Mouse (Mus musculus): ENCODE results near the gene Atp2c2. TPM values are rescaled to one million over a fixed set of nuclear protein-coding genes. Genes with fewer than 3 reads are reported as not detected.

Gene Atp2c2
- total RNA-seq, 2 experiments from 2014 or later, result not detected

DNA sequence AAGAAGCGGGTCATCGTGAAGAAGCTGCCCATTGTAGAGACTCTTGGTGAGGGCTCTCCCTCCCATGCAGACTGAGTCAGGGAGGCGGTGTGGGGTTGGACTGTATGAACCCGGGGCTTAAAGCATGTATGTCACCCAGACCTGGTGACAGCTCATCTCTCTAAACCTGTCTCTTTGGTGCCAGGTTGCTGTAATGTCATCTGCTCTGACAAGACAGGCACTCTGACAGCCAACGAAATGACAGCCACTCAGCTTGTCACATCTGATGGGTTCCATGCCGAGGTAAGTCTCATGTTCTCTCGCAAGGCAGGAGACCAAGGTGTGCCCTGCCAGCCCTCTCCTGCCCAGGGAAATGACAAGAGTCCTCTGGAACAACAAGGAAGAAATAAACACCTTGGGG lies 42.6 kb downstream of the Atp2c2 start:
- no peak for DNase-seq

DNA sequence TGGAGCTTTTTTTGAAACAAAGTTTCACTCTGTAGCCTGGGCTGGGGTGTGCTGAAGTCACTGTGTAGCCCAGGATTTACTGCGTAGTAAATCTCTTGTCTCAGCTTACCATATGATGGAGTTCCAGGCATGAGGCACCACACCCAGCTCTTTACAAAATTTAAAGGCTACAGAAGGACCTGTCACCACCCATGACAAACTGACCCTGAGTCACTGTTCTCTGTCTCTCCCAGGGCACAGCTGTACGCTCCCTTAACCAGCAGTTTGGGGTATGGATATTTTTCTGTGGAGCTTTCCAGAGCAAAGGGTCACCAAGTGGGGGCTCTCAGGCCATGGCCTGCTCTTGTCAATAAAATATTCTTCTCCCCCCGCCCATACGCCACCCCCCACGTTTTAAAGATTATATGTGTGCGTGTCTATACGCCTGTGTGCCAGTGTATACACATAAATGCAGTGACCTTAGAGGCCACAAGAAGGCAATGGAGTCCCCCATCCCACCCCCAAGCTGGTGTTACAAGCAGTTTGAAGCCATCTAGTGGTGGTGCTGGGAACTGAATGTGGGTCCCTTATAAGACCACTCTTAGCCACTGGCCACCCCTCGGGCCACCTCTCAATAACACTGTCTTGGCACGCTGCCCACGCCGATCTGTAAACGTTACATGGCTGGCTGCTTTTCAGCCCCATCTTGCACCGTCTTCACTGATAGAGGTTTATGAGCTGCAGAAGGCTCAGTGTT lies 43.6 kb downstream of the Atp2c2 start:
- DNase-seq, result peak; percentile 60

DNA sequence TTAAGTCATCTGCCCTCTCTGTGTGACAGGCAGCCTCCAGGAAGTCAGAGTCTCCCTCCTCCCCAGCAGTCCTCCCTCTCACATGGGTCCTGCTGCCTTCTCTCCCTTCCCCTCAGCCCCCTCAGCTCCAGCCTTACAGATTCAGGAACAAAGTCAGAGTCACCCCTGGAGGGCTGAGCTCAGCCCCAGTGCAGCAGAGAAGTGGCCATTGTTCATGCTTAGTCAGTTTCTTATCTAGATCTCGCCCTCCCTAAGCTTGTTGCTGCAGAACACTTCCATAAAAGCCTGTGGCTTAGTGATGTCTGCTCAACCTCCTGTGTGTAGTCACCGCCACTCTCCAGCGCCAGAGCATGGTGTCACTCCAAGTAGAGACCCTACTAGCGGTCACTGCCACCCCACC lies 44.8 kb downstream of the Atp2c2 start:
- DNase-seq, result no peak

DNA sequence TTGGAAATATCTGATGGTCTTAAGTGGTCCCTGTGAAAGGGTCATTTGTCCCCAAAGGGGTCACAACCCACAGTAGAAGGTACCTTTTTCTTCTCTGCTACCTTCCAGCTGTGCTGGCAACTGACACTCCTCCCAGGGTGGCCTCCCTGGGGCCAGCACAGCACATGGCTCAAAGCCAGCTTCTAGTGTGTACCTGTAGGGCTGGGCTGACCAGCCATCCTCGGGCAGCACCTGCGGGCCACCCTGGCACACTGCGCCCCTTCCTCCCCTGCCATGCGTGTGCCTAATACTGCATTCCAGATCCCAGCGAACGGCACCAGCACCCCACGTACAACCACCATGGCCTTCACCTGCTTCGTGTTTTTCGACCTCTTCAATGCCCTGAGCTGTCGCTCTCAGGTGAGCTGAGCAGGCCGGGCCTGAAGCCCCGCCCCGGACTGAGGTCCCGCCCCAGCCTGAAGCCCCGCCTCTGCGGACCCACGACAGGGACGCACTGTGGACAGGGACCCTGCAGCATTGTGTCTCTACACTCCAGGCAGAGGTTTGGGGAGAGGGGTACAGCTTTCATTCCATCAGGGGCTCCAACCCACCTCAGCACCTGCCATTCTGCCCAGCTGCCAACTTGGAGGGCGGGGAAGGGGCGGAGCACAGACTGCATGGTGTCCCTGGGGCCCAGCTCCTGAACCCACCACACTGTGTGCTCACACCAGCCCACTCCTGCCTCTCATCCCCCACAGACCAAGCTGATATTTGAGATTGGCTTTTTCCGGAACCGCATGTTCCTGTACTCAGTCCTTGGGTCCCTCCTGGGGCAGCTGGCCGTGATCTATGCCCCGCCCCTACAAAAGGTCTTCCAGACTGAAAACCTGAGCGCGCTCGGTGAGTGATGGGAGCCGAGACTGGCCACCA lies 55.7 kb downstream of the Atp2c2 start:
- no peak for DNase-seq

DNA sequence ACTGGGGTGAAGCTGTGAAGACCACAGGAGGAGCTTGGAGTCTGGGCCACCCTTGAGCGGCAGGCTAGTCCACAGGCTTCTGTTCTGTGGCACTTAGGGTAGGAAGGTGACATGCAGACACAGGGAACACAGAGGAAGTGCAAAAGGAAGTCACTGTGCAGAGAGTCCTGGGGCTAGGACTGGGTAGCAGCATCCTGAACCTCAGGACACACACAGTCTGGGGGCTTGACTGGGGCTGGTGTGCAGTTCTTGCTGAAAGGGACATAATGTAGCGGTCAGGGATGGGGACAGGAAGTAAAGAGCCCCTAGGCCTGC lies 56.3 kb downstream of the Atp2c2 start:
- no peak for DNase-seq

DNA sequence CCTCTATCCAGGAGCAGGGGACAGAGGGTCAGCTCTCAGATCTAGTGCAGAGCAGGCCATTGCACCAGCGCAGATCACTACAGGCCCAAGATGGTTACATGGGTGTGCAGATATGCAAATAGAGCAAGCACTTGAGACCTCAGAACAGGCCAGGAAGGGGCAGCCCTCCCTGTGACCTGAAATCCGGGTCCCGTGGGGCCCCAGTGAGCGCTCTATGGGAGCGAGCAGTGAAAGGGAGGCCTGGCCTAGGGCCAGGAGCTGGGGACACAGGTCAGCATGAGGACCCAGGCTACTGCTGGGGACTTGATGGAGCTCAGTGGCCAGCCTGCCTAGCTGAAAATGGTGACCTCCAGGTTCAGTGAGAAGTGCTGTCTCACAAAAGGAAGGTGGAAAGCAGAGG lies 56.7 kb downstream of the Atp2c2 start:
- no peak for DNase-seq

DNA sequence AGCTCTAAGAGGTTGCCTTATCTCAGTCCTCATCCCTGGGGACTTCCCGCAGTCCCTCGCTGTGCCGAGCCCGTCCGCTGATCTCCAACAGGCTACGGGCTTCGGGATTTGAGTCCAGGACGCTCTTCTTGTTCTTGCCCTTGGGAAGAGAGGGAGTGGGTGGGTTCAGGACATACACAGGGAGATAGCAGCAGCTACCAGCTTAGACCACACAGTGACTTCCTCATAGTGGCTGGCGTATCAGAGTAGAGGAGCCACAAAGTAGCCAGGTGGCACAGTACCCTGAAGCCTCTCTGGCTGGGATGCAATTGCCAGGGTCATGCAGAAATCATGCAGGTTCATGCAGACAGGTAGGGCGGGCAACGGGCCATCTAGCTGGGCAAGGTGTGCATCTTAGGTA lies 61.9 kb downstream of the Atp2c2 start:
- no peak for DNase-seq

DNA sequence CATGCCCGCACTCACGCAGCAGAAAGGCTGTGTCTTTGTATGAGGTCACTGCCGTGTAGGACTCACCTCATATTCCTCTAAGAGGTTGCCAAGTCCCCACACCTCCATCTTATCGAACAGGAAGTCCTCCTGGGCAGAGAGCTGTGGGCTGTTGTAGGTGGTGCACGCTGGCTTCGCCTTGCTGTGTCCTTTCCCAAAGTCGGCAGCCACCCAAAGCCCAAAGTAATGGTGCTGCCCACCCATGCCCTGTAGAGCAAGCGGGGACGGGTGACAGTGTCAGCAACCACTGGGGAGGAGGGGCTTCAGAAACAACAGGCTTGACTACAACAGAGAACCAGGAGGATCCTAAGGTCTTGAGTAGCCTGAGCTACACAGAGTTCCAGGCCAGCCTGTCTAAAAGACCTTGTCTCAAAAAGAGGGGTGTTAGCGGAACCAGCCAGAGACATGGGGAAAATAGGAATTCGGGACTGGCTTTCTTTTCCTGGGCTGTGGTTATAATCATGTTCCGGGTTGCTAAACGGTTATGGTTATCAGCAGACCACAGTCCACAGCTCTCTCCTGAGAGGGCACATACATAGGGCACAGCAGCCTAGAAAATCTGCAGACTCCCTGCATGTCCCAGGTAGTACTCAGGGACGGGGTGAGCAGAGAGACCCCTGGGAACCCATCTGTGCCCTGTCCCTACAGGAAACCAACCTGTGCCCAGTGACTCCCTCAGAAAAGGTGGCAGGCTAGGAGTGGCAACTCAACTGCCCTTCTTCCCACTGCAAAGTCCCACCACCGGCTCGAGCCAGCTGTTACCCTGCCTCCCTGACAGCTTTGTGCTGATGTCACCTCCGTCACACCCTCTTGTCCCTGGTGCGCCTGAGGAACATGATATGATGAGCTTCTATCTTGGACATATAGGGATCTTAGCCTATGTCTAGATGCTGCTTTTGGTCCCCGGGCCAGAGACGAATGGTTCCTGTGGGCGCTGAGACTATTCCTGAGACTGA lies 62.7 kb downstream of the Atp2c2 start:
- no peak for DNase-seq

DNA sequence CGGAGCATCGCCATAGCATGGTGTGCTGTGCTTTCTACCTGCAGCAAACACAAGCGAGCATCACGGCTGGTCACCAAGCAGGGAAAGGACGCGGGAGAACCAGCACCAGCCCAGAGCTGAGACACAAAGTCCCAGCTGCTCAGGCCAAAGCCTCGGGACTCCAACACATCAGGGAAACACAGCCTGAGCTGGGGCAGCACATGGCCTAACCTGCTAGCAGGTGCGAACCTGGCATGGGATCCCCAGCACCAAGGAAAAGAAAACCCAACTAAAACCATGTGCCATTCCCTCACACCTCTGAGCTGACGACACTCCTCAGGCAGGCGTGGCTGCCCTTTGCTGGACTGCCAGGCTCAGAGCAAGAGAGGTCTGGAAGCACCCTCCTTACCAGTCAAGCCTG lies 65.5 kb downstream of the Atp2c2 start:
- DNase-seq, result no peak

DNA sequence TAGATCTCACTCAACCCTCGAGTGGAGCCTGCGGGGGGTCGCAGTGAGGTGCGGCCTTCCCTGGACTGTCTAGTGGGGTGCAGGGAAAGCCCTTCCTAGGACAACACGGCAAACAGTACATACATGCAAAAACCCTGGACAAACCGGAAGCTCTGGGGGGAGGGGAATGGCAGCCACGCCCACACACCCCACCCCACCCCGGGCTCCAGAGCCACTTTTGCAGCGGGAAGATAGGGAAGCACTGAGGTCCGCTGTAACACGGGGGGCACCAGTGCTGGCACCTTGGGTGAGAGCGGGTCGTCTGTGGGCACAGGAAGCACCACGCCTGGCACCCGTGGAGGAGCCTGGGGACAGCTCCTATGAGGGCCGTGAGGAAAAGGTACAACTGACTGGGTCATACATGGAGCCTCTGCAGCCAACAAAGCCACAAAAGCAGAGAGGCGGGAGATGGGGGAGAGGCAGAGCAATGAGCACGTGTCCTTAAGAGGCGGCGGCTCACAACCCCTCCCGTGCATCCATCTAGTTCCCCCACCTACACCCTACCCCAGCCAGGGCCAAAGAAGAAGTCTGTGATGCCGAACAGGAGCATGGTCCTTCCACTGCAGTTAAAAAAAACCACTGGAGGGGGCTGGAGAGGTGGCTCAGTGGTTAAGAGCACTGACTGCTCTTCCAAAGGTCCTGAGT lies 66.1 kb downstream of the Atp2c2 start:
- no peak for DNase-seq

DNA sequence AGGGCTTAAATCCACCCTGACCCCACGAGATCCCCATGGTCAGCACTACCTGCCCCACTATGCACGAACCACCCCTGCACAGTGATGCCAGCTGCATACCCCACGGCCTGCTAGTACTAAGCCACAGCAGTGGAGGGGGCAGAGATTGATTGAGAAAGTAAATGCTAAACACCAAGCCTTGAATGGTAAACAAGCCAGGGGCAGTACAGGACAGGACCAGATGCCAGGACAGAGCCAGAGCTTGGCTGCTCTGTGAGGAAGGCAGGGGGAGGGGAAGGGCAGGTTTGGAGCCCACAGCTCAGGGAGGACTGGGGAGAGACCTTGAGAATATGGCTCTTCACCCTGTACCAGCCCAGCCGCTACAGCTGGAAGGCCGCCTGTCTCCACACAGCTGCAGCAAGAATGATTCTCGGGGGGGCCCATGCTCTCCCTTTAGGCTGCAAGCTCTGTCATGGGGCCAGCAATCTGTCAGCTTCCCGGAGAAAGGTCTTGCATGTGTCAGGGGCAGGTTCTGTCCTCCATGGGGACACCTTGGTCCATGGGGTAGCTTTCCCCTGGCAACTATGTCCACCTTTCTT lies 76.9 kb downstream of the Atp2c2 start:
- no peak for DNase-seq

DNA sequence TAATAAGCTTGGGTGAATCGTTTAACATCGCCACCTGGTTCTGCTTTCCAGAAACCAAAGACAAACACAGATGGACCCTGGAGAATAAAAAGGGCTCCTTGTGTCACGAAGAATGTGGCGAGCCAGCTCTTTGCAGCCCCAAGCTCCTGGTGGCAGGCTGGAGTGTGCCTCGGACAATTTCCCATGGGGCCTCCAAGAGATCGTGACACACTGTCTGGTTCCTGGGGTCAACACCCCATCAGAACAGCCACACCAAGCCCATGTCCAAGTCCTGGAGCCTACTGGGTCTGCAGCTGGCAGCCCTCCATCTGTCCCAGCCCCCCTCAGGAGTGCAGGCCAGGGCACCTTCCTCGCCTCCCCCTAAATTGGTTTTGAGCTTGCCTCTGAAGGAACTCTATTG lies 78.0 kb downstream of the Atp2c2 start:
- no peak for DNase-seq

DNA sequence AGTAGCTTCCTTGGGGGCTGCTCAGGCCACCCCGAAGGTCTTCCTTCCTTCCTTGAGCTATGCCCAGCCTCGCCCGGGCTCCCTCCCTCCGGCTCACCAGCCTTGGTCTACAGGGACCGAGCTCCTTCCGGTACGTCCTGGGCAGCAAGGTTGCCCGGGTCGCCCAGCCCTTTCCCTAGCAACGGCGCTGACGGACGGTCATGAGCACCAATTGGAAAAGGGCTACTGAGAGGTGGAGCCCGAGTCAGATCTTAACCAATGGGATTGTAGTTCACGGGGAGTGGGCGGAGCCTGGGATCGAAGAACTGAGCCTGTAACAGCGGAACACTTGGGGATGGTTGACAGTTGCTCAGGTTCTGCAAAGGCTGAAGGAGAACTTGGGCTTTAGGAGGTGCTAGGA lies 78.5 kb downstream of the Atp2c2 start, which contains the start of gene Tldc1:
Gene Tldc1, minus strand, starts transcription at position 154 of the 400 bp plus-strand sequence.
- DNase-seq, result peak; percentile 99

DNA sequence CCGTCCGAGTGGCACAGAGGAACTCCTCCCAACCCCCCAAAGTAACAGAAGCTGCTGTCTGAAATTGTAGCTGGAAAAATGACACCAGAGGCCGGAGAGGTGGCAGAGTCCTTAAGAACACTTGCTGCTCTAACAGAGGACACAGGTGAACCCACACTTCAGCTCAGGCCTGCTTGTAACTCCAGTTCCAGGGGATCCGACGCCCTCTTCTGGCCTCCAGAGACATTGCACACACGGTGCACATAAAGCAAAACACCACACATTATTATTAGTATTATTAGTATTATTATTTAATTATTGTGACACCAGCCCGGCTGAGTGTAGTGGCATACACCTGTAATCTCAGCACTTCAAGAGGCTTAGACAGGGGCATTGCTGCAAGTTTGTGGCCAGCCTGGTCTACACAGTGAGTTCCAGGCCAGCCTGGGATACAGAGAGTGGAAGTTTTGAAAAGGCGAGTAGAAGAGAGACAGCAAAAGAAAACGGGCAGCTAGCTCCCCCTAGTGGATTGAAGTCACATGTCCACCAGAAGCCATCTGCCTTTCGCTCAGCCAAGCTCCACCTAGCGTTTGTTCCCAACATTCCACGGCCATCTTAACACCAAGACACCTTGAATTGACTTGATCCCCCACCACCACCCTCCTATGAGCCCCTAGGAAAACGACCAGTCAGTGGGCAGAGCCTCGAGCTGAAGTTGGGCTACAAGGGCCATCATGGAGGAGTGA lies 79.4 kb downstream of the Atp2c2 start:
- DNase-seq, result peak; percentile 75

DNA sequence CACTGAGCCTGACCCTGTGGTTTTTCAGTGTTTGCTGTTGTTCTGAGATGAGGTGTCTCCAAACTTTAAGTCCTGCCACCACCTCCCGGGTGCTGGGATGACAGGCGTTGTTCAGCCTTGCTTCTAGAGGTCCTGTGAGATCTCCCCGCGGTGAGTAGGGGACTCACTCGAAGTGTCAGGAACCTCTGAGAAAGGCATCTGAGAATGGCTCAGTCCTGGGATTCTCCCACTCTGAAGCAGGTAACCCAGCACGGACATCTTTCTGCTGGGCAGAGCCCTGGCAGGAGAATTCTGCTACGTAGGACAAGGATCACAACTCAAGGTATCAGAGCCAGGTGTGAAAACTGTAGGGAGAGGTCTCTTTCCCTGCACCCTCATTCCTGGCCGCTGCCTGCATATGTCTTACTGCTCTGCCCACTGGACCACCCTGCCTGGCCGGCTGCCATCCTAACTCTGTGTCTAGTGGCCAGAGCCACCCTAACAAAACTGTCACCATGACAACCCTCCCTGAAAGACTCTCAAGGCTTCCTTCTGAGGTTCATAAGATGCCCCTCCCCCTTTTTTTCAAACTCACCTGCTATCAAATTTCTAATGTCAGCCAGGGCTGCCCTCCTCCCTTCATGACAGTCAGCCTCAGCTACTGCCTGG lies 80.7 kb downstream of the Atp2c2 start:
- DNase-seq, result no peak

DNA sequence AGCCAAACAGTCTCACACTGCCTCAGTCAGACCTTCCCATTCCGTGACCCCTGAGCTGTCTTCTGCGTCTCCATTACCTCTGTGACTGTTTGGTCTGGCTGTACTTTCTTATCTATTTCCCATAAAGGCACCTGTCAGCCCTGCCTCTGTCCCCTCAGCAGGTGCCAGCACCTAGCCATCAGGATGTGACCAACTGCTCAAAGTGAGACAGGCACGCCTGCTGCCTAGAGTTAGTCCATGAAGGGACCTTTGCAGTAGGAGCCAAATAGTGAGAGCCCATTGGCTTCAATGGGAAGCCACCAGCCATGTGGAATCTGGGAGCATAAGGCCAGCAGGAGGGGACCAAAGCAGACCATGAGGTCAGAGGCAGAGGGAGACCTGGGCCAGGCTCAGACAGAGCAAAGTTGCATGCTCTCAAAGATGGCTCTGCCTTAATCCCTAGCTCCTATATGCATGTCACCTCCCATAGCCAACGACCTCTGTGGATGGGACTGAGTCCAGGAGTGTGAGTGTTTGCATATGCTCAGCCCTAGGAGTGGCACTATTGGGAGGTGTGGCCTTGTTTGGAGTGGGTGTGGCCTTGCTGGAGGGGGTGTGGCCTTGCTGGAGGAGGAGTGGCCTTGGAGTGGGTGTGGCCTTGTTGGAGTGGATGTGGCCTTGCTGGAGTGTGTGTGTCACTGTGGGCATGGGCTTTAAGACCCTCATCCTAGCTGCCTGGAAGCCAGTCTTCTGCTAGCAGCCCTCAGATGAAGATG lies 81.5 kb downstream of the Atp2c2 start:
- DNase-seq, result no peak

DNA sequence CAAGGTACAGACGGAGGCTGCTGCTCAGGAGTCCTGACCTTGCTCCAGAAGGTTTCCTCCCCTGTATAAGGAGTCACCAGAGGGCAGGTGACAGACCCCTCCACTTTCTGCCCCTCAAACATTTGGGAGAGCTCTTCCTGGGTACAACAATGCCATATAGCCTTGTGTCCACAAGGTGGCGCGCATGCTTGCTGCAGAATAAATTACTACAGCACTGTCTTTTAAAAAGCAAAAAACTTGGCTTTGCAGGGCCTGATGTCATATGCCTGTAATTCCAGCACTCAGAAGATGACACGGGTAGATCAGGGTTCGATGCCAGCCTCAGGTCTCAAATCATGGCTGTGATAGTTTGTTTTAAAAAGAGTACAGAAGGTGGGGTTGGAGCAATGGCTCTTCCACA lies 82.9 kb downstream of the Atp2c2 start:
- DNase-seq, result peak; percentile 85

DNA sequence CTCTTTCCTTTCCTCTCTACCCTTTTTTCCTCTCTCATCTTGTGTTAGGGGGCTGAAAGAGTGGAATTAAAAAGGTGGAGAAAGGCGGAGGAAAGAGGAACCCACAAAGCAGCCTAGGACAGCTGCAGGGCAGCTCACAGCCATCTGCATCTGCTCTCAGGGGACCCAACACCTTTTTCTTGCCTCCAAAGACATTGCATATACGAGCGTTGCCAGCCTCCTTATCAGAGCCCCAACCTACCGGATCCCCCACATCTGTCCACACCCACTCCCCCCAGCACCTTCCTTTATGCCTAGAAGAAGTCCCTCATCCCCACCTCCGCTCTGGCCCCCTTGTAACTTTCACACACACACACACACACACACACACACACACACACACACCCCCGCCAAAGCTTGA lies 83.8 kb downstream of the Atp2c2 start:
- no peak for DNase-seq

DNA sequence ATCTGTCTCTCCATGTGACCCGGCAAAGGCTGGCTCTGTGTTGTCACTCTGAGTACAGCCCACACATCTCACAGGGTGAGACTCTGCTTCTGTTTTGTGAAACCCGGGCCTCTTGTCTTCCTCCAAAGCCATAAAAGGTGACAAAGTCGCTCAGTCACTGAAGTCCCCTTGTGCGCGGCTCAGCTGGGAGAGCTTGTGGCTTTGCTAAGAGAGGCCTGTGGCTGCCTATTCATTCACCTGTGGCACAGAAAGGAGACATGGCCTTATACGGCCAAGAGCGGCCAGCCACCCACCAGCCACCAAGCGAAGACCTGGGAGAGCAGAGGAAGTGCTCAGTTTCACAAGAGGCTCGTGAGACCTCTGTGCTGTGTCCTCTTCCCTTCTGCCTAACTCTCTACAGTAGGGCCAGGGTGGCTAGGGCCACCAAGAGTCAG lies 84.3 kb downstream of the Atp2c2 start:
- DNase-seq, result no peak
